Mouse (Mus musculus) lung, postnatal 14 days (tissue): ENCODE measurements around the gene Astl.
A peak's percentile ranks its signal among the peaks of the same experiment; 100 is the strongest.

ENCODE experiments used
- DNase-seq: peaks from one replicate; pipeline ENCODE4 v3.0.0; 2021

Astl gene

DNA sequence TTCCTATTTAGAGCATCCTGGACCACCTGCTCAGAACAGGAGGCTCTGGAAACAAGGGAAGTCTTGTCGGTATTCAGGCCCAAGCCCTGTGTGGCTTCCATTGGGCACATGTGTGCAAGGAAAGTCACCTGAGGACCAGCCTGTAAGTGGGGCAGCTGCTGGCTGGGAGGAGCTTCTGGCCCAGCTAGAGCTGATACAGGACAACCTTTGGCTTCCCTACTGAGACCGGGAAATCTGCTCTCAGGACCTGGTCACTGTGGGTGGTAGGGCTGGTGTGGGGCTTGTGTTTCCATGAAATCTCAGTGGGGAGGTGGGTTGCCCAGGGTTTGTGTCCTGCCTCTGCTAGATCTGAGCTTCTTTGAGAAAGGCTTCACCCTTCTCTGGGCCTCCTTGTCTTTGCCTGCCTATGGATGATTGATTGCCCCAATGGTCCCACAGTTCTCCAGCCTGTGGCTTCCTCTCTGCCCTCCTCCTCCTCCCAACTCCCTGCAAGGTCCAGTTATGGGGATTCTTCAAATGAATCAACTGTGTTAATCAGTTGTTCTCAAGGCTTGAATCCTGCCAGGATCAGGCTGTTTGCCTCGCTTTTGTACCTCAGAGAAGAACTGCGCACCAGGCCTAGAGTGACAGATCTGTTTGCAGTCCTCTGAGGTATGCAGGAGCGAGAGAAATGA lies 31.4 kb downstream of the Astl start:
- no peak for DNase-seq

DNA sequence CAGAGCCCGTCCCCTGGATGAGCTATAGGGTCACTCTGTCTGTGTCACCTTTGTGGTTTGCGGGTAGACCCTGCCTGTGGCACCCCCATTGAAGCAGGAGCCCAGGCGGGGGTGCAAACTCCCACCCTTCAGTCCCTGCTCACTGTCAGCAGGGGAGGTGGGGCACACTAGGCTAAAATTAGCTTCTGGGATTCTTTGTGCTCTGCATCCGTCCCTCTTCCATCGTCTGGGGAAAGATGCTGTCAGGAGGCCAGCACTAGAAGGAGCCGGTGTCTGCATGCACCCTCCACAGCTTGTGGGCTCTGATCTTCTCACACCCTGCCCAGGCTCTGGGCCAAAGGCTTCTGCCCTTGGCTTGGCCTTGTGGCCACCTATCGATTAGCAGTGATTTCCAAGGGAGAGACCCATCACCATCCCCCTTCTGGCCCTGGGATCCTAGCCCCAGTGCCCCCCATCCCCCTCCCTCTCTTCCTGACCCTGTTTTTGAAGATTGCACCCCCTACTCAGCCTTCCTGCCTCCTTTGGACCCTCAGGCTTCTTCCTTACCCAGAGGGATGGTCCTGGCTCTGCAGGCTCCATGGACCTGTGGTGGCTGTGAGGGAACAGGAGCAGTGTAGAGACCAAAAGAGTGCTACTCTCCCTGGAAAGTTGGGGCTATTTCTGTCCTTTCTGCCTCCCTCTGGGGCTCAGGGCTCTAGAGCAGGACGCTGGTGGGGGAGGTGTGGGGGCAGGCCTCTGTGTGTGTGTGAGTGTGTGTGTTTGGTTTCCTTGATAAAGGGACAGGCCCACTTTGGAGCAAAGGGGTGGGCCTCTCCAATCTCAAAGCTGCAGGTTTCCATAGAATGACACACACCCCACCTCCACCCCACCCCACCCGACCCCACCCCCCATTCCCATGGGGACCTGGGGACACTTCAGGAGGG lies 32.4 kb downstream of the Astl start:
- DNase-seq, result no peak

DNA sequence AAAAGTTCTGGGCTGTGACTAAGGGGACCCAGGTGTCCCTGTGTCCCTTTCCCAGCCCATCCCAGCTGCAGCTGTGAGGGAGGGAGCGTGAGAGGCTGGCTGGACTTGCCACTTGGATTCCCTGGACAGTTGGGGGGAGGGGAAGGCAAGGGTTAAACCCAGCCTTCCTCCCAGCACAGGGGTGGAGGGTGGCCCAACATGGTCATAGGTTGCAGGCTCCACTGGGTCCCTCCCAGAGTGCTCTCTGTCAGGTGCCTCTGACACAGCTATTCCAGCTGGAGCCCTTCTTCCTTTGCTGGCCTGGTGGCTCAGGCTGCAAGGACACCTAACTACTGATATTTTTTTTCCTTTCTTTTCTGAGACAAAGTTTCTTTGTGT lies 33.0 kb downstream of the Astl start:
- DNase-seq, result no peak

DNA sequence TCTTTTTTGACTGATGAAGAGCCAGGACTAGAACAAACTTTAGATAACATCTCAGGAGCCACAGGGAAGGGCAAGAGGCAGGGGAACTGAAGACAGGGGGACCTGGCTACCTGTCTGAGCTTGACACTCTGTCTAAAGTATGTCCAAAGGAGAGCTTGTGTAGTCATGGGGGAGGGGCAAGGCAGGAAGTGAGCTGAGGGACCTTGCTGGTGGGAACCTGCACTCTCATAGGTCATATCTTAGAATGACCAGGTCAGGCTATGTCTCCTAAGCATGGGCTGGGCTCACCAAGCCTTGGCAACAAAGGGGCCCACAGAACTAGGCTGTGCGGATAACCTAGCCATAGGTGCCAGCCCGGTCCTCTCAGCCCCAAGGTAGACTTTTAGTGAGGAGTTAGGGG lies 33.6 kb downstream of the Astl start:
- DNase-seq, result no peak

DNA sequence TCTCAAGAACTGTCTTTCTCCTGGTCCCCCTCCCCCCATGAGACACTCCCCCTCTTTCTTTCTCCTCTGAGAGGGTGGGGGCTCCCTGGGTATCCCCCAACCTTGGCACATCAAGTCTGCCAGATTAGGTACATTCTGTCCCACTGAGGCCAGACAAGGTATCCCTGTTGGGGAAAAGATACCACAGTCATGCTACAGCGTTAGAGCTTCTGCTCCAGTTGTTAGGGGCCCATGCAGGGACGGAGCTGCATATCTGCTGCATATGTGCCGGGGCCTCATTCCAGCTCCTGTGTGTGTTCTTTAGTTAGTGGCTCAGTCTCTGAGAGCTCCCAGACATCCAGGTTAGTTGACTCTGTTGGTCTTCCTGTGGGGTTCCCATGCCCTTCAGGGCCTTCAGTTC lies 35.7 kb downstream of the Astl start:
- DNase-seq, result no peak

DNA sequence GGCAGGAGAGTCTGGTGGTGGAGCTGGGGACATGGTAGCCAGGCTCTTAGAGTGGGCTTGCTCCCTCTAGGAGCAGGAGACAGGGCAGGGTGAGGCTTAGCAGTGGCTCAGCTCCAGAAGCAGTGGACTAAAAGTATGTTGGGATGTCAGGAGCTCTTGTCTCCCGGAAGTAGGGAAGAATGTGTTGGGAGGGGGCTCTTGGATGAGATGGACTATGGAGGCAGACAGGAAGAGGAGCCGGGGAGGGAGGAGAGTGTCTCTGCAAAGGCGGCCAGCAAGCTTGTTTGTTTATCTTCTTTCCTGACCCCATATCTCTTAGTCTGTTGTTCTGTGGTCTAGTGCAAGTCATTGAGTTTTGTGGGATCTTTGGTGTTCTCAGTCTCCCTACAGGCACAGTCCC lies 36.6 kb downstream of the Astl start:
- DNase-seq, result no peak

DNA sequence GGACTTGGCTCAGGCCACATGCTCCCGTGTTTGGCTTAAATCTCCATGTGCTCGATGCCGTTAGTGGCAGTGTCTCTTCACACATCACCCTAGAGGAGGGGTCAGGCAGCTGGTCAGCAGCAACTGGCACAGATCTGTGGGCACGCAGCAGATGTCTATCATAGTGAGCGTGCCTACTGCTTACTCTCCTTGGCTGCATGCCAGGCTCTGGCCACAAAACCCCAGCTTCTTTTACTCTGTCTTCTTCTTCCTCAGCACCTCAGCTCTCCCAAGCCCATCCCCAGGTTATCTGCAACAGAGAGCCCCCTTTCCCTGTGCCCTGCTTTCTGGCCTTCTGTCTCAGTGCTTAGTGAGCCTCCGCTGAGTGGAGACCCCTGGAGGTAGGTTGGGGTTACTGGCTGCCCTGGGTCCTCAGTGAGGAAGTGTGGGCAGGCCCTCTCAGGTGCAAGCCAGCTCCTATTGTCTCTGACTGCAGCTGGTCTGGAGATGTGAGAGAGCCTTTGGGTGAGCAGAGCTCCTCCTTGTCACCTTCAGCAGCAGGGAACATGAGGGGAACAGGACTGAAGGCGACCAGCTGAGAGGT lies 37.4 kb downstream of the Astl start:
- DNase-seq, result no peak

DNA sequence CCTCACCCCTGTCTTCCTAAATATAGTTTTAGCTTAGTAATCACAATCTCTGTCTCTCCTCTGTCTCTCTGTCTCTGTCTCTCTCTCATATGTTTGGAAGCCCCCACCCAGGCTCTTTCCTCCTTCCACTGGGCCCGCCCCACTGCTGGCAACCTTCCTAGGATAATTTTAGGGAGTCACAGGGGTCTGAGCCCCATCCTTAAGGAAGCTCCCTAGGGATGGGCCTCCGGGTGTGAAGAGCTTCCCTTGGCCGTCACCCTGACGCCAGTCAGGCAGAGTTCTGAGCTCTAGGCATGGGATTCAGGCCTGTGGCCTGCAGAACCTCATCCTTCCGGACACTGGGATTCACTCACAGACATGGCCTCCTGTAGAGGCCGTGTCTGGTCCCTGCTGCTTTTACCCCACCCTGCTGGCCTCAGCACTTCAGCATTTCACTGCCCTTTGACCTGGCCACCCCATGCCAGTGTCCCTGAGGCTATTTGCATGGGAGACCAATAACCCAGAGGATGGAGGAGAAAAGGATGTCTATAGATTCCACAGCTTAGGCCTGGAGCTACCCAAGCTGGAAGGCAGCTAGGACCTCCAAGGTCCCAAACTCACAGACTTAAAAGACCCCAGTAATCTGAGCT lies 38.1 kb downstream of the Astl start:
- no peak for DNase-seq

DNA sequence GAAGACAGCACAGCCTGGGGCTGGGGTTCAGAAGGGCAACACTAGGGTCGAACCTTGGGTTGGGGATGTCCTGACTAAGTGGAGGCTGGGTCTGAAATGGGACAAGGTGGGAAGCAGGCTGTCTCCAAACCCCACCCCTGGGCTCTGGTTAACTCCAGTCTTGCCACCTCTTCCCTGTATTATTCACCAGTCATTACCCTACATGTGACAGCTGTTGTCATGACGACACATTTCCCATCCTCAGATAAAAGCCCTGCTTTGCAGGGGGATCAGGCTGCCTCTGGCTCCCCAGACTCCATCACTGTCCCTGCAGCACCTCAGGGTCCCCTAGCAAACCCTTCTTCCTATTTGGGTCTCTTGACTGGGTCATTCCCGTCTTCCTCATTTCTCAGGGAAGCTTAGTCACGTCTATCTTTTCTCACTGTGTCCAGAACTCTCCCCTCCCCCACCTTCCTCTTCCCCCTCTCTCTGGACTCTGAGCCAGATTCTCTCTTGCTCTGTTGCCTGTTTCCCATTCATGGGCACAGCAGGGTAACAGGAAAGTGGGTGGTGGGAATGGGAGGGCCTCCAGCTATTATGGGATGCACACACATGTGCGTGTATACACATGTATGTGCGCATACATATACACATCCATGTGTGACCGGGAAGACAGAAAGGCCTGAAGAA lies 39.6 kb downstream of the Astl start:
- no peak for DNase-seq

DNA sequence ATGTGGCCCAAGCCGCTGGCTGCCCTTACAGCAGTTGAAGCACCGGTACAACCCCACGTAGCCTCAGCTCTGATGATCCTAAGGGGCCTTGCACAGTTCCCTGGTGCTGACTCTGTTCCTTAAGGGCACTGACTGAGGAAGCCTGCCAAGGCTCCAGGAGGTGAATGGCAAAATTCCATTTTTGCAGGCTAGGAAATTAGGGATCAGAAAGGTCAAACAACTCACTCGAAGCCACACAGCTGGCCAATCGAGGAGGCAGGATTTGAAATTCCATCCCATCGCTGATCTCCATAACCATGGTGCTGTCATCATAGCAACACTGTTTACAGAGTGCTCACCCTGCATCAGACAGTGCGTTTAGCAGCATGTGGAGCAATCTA lies 40.2 kb downstream of the Astl start:
- DNase-seq, result peak; percentile 25

DNA sequence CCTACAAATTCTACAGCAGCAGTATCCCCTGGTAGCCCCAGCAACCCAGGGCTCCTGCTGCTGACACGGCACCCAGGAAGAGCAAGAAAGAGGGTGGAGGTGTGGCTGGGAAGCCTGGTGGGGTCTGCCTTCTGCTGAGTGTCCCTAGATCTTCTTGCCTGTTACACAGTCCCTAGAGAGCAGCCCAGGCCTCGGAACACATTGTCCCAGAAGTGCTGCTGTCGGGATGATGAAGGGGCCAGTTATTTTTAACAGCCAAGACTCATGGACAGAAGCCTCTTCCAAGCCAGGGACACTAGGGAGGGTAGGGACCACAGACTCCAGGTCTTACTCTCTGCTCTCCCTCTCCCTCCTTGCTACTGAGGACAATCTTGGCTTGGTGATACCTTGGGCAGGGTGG lies 40.8 kb downstream of the Astl start:
- no peak for DNase-seq

DNA sequence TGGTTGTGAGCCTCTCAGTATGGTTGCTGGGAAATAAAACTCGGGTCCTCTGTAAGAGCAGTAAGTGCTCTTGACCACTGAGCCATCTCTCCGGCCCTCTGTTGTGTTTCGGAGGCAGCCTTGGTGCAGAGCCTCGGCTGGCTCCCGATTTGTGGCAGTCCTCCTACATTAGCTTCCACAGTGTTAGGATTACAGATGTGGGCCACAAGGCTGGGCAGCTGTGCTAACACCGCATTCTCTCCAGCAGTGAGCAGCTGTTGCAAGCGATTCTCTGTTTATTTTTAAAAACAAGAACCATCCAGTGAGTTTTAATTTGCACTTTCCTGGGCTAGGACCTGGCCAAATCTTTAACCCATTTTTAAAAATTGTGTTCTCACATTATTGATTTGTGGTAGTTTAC lies 45.4 kb downstream of the Astl start:
- DNase-seq, result no peak

DNA sequence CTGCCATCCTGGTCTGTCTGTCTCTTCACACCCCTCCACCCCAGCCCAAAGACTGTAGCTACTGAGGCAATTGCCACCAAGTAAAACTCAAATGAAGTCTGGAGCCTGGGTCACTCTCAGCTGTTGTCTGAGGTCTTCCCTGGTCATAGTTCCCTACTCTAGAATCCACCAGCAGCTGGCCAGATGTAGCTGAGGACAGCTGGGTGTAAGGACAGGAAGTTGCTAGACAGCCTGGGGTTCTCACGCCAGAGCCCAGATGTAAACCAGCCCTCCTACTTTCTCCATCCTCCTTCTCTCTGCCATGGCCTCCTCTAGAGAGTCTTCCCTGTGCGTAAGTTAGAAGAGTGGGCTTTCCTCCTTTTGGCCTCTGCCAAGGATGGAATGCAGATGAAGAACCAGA lies 49.1 kb downstream of the Astl start:
- no peak for DNase-seq

DNA sequence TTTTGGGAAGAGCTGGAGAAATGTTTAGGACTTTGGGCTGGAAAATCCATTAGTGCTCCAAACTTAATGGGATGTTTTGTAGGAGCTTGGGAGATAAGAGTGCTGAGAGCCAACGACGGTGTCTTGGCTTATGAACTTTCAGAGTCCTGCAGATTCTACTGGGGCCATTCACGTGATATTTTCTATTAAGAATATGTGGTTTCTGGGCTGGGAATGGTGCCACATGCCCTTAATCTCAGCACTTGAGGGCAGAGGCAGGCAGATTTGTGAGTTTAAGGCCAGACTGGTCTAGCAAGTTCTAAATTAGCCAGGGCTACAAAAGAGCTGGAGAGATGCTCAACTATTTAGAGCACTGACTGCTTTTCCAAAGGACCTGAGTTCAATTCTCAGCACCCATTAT lies 51.9 kb downstream of the Astl start:
- DNase-seq, result no peak

DNA sequence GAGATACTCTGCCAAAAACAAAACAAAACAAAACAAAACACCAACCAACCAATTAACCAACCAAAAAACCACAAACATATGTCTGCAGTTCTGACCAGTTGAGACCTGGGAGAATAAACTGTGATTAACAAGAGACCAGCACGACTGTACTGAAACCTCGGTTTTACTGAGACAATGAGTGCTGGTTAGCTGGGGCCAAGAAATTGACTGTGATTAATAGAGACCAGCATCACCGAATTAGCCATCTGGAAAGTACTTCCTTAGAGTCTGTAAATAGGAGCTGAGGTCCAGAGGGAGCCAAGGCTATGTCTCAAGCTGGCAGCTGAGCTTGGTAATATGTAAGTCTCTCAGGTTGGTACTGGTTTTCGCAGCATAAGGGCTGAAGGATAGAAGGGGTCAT lies 52.4 kb downstream of the Astl start:
- no peak for DNase-seq

DNA sequence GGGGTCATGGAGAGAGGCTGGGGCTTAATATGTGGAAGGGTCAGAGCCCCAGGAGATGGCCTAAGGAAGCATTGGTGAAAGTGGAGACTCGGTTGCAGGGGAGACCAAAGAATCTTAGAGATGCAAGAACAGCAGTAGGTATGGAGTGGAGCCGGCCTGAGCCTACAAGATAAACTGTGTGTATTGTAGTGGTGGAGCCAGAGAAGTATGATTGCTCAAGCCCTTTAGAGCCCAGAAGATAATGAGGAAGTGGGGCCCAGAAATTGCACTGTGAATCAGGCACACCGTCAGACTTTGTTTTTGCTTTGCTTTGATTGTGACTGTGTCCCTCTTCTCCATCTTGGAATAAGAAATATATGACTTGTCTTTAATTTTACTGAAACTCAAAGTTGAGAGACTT lies 52.9 kb downstream of the Astl start:
- DNase-seq, result no peak

DNA sequence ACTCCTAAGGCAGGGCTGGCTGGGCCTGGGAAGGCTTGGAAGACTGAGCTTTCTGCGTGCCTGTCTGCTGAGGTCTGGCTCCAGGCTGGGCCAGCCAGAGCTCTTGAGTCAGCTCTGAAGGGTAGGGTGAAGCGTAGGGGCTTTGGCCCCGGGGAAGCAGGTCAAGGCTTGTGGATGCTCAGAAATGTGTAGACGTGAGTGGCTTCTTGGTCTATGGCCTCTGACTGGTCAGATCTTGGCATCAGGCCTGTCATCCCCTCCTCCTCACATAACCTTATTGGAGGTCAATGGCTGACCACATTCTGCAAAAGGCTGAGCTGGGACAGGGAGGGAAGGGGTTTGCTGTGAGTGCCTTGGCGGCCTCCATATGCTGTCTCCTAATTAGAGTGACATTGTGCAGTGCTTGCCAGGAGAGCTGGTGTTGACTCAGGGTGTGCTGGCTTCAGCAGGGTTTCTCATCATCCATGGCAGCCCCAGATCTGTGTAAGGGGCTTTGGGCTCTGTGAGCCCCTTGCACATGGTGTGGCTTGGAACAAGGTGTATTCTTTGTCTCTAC lies 56.2 kb downstream of the Astl start:
- DNase-seq, result no peak

DNA sequence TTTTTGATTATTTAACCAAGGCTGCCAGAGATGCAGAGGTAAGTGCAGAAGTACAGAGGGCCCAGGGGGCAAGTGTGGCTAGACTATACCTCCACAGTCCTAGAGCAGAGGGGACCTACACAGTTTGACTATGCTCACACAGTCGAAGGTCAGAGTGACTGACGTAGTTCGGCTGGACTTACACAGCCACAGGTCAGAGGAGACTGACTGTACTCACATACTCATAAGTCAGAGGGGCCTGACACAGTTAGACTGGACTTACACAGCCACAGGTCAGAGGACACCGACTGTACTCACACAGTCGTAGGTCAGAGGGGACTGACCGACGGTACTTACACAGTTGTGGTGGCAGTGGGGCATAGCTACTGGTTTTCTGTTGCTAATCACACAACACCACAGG lies 60.3 kb downstream of the Astl start:
- no peak for DNase-seq
